Mouse (Mus musculus) lung, adult 2 months (tissue): ENCODE data around the gene Iqschfp.

Experiments used
- CTCF ChIP-seq: fragments of 200-500 bp; IDR thresholded peaks from 2 replicates; pipeline ENCODE4 v1.5.1; 2011; ENCODE audit warnings: mild to moderate bottlenecking, low read length, control low read depth; ENCODE audit not compliant: insufficient read depth
- POLR2A ChIP-seq: fragments of 200-500 bp; IDR thresholded peaks from 2 replicates; pipeline ENCODE4 v1.6.1; 2011; ENCODE audit warnings: low read depth, mild to moderate bottlenecking, control low read depth, low read length, borderline replicate concordance; ENCODE audit errors: extremely low read depth

DNA sequence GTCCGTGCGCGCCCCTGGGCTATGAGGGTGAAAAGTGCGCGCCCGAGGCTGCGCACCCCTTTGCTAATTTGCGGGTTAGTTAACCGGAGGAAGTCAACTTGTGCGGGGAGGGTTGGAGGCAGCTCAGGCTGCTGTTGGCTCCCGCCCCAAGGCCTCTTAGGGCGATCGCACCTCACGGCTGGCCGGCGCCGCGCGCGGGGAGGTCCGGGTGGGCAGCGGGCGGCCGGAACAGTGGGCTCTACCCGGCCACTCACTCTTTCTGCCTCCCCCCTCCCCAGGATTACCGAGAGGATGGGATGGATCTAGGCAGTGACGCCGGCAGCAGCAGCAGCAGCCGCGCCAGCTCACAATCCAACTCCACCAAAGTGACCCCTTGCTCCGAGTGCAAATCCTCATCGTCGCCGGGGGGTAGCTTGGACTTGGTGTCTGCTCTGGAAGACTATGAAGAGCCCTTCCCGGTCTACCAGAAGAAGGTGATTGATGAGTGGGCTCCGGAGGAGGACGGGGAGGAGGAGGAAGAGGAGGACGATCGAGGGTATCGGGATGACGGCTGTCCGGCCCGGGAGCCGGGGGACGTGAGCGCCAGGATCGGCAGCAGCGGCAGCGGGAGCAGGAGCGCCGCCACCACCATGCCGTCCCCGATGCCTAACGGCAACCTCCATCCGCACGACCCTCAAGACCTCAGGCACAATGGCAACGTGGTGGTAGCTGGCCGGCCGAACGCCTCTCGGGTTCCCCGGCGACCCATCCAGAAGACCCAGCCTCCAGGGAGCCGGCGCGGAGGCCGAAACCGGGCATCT, 602.5 kb downstream of the Iqschfp start:
- no peak for TF ChIP-seq CTCF
- TF ChIP-seq POLR2A, result no peak
